Mouse (Mus musculus) forebrain, embryonic 10.5 days (tissue): Measurements from ENCODE around the gene 1700042G07Rik. TPM values are rescaled to one million over a fixed set of nuclear protein-coding genes. Genes with fewer than 3 reads are reported as not detected.
A peak's percentile ranks its signal among the peaks of the same experiment; 100 is the strongest.

Experiments used
- DNase-seq: peaks from one replicate; pipeline ENCODE4 v3.0.0-alpha.2; 2017; ENCODE audit warnings: low spot score; ENCODE audit errors: extremely low spot score
- H3K27ac ChIP-seq: fragments of 300-500 bp; sonication (generic); 2 replicates; pipeline ENCODE4 v1.5.1; 2016; ENCODE audit warnings: mild to moderate bottlenecking
- H3K27me3 ChIP-seq: fragments of 300-500 bp; sonication (generic); 2 replicates; pipeline ENCODE4 v1.6.1; 2016; ENCODE audit warnings: mild to moderate bottlenecking; ENCODE audit not compliant: poor library complexity, severe bottlenecking
- H3K36me3 ChIP-seq: fragments of 300-500 bp; sonication (generic); replicated peaks from 2 replicates; pipeline ENCODE4 v1.6.1; 2016; ENCODE audit warnings: mild to moderate bottlenecking, moderate library complexity
- H3K4me1 ChIP-seq: fragments of 300-500 bp; sonication (generic); 2 replicates; pipeline ENCODE4 v1.6.1; 2016
- H3K4me3 ChIP-seq: fragments of 300-500 bp; sonication (generic); 2 replicates; pipeline ENCODE4 v1.5.1; 2016; ENCODE audit warnings: mild to moderate bottlenecking, moderate library complexity
- H3K9me3 ChIP-seq: fragments of 300-500 bp; sonication (generic); 2 replicates; pipeline ENCODE4 v1.6.1; 2016; ENCODE audit warnings: mild to moderate bottlenecking, moderate library complexity
- WGBS: fragments of 180-500 bp; shearing (Covaris S2); methylation state at CpG from one replicate; pipeline ENCODE4 v1.1.7; 2016; 5-methylcytosine and 5-hydroxymethylcytosine counted together
- polyA plus RNA-seq: library from polyadenylated mRNA; unstranded; fragments of >200 nt; fragmentation: Nextera tagmentation; extraction: Ambion mirVana; gene quantifications from 2 replicates; pipeline ENCODE4 v1.2.1, GENCODE M21; 2016

Gene 1700042G07Rik
- not detected in 2 replicates for polyA plus RNA-seq

GRCm38 (mm10) chr4:116173072-116173471 lies at the start of gene 1700042G07Rik, which contains the start of gene Gm49337:
Gene 1700042G07Rik, plus strand, starts transcription at chr4:116173372.
Gene Gm49337, plus strand, starts transcription at chr4:116173384.
- 91% methylated on average over 6 of the region's 6 CpGs for WGBS
- no peak within 1 kb of the TSS for H3K4me3 ChIP-seq
- H3K27ac ChIP-seq, result peak within 1 kb of the TSS; percentile 32; the same call in 1 of the 2 replicates
- H3K27me3 ChIP-seq, result no peaks in the 10 kb centered on the region
- H3K4me1 ChIP-seq, result peaks cover 54% of the 10 kb centered on the region
- H3K36me3 ChIP-seq, result no peaks in the 10 kb centered on the region
- DNase-seq, result no peak
- no peaks in the 10 kb centered on the region for H3K9me3 ChIP-seq

DNA sequence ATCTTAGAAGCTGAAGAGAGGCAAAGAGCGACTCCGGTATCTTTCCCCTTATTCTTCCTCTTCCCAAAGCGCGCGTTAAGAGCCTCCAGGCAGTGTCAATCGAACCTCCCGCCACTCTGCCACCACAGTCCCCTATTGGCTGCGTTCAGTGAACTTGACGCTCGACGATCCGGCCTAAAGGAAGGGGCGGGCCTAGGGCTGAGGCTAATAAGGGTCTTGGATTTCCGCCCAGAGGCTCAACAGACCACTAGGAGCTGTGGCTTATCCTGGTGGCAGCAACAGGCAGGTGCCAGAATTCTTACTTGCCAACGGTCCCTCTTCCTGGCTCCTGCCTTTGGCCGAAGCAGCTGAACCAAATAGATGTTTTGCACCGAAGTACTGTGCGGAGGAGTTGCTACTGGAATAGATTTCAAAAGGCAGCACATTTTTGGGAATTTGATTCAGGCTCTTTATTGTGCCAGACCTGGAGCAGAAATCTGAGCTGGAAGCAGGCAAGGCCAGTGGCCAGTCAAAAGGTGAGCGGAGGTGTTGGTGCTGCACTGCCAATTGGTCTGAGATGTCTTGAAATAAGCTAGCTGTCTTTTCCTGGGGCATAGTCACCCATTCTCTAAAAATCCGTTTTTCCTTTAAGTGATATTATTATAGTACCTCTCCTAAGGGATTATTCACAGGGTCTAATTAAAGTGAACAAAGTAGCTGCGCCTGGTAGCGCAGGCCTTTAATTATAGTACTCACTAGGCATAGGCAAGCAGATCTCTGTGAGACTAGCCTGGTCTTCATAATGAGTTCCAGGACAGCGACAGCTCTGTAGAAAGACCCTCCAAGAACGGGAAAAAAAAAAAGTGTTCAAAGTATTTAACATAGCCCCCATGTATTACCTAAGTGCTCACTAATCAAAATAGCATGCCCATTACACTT lies 49.3 kb upstream of the 1700042G07Rik start, which contains the start of the genes Rad54l and Pomgnt1:
Gene Rad54l, minus strand, starts transcription at position 89 of the 918 bp plus-strand sequence.
Gene Pomgnt1, plus strand, starts transcription at position 239 of the 918 bp plus-strand sequence.
- no peaks in the 10 kb centered on the region for H3K9me3 ChIP-seq
- H3K27ac ChIP-seq, result peak within 1 kb of the TSS; percentile 87
- WGBS, result 5% methylated on average over 24 of the region's 24 CpGs
- DNase-seq, result peak; percentile 93
- peak within 1 kb of the TSS; percentile 81 for H3K4me3 ChIP-seq
- H3K27me3 ChIP-seq, result no peaks in the 10 kb centered on the region
- peaks cover 27% of the 10 kb centered on the region for H3K36me3 ChIP-seq
- H3K4me1 ChIP-seq, result peaks cover 27% of the 10 kb centered on the region

GRCm38 (mm10) chr4:116125803-116126386 lies 47.3 kb upstream of the 1700042G07Rik start:
- Histone ChIP-seq H3K4me3 (no peak overlapping the region), H3K4me1 (peaks cover 27% of the 10 kb centered on the region), H3K27ac (no peak overlapping the region), H3K9me3 (no peaks in the 10 kb centered on the region), H3K36me3 (peaks cover 17% of the 10 kb centered on the region), H3K27me3 (no peaks in the 10 kb centered on the region)
- WGBS, result 93% methylated on average over 4 of the region's 4 CpGs
- DNase-seq, result no peak

DNA sequence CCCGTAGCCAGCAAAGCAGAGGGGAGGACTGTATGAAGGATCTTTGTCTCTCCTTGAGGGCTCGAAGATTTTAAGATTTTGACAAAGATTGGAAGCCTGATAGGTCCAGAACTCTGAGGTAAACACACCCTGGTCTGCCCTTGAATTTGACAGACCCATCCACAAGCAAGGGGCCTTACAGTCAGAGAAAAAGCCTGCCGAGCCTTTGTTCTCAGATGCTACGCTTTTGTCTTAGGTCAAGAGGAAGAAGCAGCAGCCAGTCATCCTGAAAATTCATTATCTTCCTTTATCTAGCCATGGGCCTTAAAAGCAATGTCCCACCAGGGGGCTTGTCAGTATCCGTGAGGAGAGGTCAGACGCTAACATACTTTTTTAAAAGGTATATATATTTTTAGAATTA lies 45.2 kb upstream of the 1700042G07Rik start:
- no peak overlapping the region for H3K4me3 ChIP-seq
- H3K9me3 ChIP-seq, result no peaks in the 10 kb centered on the region
- H3K27me3 ChIP-seq, result no peaks in the 10 kb centered on the region
- no peak overlapping the region for H3K27ac ChIP-seq
- 77% methylated on average over 6 of the region's 6 CpGs for WGBS
- H3K36me3 ChIP-seq, result peaks cover 16% of the 10 kb centered on the region
- H3K4me1 ChIP-seq, result peaks cover 12% of the 10 kb centered on the region
- no peak for DNase-seq

DNA sequence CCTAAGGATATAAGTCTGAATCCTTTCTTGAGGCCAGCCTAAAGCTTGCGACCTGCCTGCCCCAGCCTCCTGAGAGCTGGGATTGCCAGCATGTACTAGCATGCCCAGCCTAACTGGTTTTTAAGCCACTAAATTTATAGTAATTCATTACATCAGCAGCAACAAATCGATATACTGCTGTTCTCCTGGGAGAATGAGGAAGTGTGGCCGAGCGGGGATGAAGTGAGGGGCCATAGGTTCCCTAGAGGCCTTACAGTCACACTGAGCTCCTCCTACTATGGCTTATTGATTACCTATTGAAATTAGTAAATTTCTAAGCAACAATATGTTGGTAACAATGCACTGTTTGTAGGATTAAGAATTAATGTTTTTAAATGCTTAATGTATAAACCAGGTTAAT lies 40.0 kb upstream of the 1700042G07Rik start:
- no peak overlapping the region for H3K27ac ChIP-seq
- H3K27me3 ChIP-seq, result no peaks in the 10 kb centered on the region
- WGBS, result 92% methylated on average over 4 of the region's 4 CpGs
- H3K9me3 ChIP-seq, result no peaks in the 10 kb centered on the region
- no peak overlapping the region for H3K4me3 ChIP-seq
- DNase-seq, result no peak
- H3K4me1 ChIP-seq, result 0 out of 2 replicates have a peak, but pooled peaks cover 4% of the 10 kb centered on the region
- peaks cover 25% of the 10 kb centered on the region for H3K36me3 ChIP-seq

DNA sequence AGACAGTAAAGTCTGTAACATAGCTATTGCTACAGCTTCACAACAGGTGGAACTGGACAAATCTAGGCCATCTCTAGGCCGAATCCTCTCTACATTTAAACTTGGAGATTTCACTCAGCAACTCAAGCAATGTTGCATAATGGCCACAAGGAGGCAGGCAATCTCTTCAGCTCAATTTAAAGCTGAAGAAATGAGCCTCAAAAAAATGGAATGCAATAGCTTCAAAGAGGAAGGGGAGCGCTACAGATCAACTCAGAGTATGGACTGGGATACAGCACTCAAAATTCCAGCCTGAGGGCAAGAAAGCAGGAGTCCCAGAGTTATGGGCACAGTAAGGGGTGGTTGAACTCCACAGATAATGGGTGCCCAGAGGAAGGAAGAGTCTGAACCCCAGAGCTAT lies 38.2 kb upstream of the 1700042G07Rik start:
- DNase-seq, result no peak
- Histone ChIP-seq H3K27ac (no peak overlapping the region), H3K9me3 (no peaks in the 10 kb centered on the region), H3K4me1 (0 out of 2 replicates have a peak, but pooled peaks cover 4% of the 10 kb centered on the region), H3K27me3 (no peaks in the 10 kb centered on the region), H3K4me3 (no peak overlapping the region), H3K36me3 (peaks cover 25% of the 10 kb centered on the region)
- 57% methylated on average over 2 of the region's 2 CpGs for WGBS

DNA sequence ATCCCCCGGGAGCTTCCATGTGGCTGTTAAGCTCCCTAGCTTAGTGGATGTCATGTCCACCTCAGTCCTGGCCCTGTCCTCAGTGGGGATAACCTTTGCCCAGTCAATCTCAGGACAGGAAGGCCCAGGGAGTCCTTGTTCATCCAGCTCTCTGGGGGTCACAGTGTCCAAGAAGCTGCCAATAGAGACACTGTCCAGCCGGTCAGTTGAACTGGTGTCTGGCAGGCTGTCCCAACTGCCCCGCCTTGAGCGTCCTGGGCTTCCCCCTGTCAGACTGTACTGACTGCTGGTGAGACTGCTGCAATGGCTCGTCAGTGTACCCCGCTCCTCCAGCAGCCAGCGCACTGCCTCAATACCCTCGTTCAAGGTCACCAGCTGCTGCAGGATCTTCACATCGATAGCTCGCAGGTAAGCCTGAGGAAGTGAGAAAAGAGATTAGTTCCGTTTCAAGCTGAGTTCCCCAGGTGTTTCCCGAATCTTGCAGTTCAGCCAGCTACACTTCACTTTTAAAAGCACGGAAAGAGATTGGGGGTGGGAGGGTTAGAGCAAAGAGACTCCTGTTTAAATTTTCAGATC lies 35.7 kb upstream of the 1700042G07Rik start:
- WGBS, result 56% methylated on average over 13 of the region's 13 CpGs
- peaks cover 8% of the 10 kb centered on the region for H3K27me3 ChIP-seq
- no peak for DNase-seq
- no peaks in the 10 kb centered on the region for H3K9me3 ChIP-seq
- H3K4me1 ChIP-seq, result peaks cover 9% of the 10 kb centered on the region; the same call in 1 of the 2 replicates
- no peak overlapping the region for H3K27ac ChIP-seq
- H3K4me3 ChIP-seq, result no peak overlapping the region
- H3K36me3 ChIP-seq, result 0 out of 2 replicates have a peak, but pooled peaks cover 8% of the 10 kb centered on the region

- DNase-seq, result no peak
- Histone ChIP-seq H3K36me3 (0 out of 2 replicates have a peak, but pooled peaks cover 4% of the 10 kb centered on the region), H3K4me1 (peaks cover 29% of the 10 kb centered on the region), H3K27ac (no peak overlapping the region), H3K4me3 (no peak overlapping the region), H3K27me3 (peaks cover 38% of the 10 kb centered on the region), H3K9me3 (no peaks in the 10 kb centered on the region)
- WGBS, result 87% methylated on average over 7 of the region's 7 CpGs
These were observed 32.2 kb upstream of the 1700042G07Rik start for GRCm38 (mm10) chr4:116140801-116141574.

GRCm38 (mm10) chr4:116141736-116142135 lies 31.4 kb upstream of the 1700042G07Rik start:
- no peak overlapping the region for H3K4me3 ChIP-seq
- H3K4me1 ChIP-seq, result peaks cover 28% of the 10 kb centered on the region
- 0 out of 2 replicates have a peak, but pooled peaks cover 3% of the 10 kb centered on the region for H3K36me3 ChIP-seq
- WGBS, result 81% methylated on average over 1 of the region's 1 CpGs
- no peaks in the 10 kb centered on the region for H3K9me3 ChIP-seq
- peaks cover 38% of the 10 kb centered on the region for H3K27me3 ChIP-seq
- DNase-seq, result no peak
- H3K27ac ChIP-seq, result no peak overlapping the region

DNA sequence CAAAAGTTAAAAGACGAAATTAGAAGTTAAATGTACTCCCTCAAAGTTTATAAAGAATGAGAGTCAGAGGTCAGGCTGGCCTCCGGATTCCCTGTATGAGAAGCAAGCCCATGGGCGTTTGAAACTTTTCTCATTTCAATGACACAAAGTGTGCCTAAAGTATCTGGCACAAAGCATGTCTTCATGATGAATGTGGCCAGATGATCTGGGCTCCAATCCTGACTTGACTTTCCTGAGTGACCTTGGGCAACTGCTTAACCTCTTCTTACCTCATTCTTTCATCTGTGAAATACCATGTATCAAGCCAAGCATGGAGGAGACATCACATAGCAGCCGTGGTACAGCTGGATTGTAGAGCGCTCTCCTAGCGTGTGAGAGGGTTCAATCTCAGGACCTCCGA lies 30.9 kb upstream of the 1700042G07Rik start:
- peaks cover 38% of the 10 kb centered on the region for H3K27me3 ChIP-seq
- peaks cover 25% of the 10 kb centered on the region for H3K4me1 ChIP-seq
- H3K27ac ChIP-seq, result no peak overlapping the region
- no peak for DNase-seq
- H3K4me3 ChIP-seq, result no peak overlapping the region
- no peaks in the 10 kb centered on the region for H3K36me3 ChIP-seq
- WGBS, result 83% methylated on average over 7 of the region's 7 CpGs
- H3K9me3 ChIP-seq, result no peaks in the 10 kb centered on the region

DNA sequence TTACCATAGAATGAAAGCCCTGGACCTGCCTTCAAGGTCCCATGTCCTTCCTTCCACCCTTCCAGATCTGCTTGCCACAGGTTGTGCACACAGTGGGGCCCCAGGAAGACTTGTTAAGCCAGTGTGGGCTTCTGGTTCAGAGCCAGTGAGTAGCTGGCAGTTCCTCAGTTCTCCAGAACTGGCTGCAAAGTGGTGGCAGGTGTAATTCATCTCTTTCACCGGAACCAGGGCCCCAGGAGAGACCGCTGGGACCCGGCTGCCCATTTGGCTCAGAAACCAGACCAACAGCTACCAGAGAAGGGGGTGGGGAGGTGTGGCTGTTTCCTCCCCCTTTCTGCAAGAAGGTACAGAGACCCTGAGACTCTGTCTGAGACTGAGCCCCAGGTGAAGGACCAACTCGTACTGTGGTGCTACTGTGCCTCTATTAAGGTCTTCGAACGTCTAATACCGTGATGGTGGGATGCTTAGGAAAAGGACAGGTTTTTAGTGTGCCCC lies 29.8 kb upstream of the 1700042G07Rik start:
- DNase-seq, result no peak
- 15% methylated on average over 7 of the region's 7 CpGs for WGBS
- peak overlapping the region; percentile 82 for H3K4me3 ChIP-seq
- H3K27ac ChIP-seq, result no peak overlapping the region
- peaks cover 25% of the 10 kb centered on the region for H3K4me1 ChIP-seq
- H3K36me3 ChIP-seq, result no peaks in the 10 kb centered on the region
- no peaks in the 10 kb centered on the region; the same call in 1 of the 2 replicates for H3K9me3 ChIP-seq
- peaks cover 38% of the 10 kb centered on the region for H3K27me3 ChIP-seq
